Mouse (Mus musculus): ENCODE results near the gene Iah1.
A peak's percentile ranks its signal among the peaks of the same experiment; 100 is the strongest.

Gene Iah1

GRCm38 (mm10) chr12:21320317-21320716, 4.1 kb downstream of the Iah1 start:
- DNase-seq = peak; percentile 57

DNA sequence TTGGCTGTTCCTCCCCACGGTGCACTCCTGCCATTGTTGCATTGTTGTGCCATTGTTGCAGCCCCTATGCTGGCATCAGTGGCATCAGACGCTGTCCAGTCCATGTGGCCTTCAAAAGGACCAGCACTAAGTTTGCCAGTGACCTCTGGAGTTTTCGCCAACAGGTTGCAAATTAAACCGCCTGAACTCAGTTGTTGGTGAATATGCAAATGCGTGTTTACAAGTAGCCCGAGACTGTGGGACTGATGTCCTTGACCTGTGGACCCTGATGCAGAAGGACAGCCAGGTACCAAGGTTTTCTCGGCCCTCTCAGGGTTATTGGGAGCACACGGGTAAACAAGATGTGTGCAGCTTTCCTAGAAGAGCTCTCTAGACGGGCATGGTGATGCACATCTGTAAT, 5.0 kb downstream of the Iah1 start:
- no peak for DNase-seq

DNA sequence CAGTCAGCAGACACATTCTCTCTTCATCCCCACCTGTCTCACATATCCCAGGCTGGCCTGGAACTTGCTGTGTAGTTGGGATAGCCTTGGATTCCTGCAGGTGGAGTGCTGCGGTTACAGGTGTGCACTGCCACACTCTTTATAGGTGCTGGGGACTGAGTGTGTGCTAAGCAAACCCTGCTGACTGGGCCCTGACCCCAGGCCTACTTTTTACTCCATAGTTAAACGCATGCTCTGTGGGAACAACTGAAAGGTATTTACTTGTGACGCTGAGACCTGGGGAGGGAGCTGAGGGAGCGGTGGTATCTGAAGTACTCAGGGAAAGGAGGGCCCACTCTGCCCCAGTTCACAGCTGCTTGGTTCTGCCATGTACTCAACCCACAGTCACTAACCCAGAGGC, 6.1 kb downstream of the Iah1 start:
- no peak for DNase-seq

- DNase-seq = no peak
Observed at GRCm38 (mm10) chr12:21322856-21323255, 6.7 kb downstream of the Iah1 start.

DNA sequence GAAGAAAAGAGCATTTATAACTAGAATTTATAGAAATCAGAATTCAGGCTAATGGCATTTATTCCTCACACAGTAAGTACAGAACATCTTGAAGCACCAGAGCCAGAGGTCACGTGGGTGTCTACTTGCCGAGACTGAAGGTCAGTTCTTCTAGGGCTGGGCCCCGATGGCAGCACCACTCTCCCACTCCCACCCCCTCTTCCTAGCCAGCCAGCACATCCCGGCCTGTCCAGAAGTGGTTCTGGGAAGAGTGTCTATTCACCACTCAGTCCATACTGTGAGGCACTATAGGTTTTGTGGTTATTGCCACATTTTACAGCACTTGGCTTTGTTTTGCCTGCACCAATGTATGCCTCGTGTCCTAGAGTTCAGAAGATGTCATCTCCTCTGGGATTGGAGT, 7.9 kb downstream of the Iah1 start:
- no peak for DNase-seq

DNA sequence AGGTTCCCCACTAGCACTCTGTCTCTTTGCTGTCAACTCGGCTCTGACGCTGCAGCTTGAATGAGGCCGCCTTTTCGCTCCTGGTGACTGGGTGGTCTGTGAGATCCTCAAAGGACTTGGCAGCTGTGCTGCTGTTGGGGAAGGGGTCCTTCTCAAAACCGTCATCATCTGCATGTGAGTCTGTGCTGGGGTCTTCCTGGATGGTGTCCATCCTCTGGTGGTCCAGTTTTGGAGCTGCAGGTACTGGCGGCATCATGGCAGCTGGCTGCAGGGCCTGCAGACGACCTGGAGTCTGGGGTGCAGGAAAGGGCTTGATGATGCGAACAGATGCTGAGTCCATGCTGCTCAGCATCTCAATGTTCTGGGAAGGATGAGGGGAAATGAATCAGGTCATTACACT, 9.1 kb downstream of the Iah1 start:
- DNase-seq = no peak

DNA sequence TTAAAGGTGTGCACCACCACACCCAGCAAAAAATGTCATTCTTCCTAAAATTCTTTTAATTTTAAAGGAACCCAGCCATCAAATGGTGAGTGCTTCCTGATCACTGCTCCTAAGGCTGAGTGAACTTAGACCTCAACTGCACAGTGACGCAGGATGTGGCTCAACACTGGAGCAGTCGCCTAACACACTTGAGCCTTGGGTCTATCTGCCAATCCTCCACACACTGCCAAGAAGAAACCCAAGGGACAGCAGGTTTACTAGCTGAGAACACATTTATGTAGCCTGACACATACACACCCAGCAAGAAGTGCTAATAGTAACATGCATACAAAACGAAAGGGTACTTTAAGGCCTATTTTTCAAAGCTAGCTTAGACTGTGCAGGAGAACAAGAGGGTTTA, 10.1 kb downstream of the Iah1 start:
- no peak for DNase-seq

- DNase-seq = no peak
Observed at GRCm38 (mm10) chr12:21329661-21330400, 13.6 kb downstream of the Iah1 start.

GRCm38 (mm10) chr12:21330961-21331576, 14.9 kb downstream of the Iah1 start:
- no peak for DNase-seq

DNA sequence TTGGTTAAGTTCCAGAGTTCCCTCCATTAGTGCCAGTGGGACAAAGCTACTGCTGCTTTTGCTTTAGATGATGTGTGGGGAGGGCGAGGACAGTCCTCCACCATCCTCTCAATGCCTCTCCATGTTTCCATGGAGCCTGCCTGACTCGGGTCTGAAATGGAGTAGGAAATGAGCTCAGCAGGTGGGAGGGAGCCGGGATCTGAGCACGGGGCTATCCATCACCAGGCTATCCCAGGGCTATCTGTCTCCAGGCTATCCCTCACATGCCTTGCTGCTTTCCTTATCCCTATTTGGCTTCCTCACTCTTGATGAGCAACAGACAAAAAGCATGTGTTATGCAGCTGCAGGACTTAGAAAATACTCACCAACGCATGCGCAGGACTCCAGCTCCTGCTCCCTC, 15.5 kb downstream of the Iah1 start:
- no peak for DNase-seq

- no peak for DNase-seq
Observed at GRCm38 (mm10) chr12:21333021-21333420, 16.8 kb downstream of the Iah1 start.

DNA sequence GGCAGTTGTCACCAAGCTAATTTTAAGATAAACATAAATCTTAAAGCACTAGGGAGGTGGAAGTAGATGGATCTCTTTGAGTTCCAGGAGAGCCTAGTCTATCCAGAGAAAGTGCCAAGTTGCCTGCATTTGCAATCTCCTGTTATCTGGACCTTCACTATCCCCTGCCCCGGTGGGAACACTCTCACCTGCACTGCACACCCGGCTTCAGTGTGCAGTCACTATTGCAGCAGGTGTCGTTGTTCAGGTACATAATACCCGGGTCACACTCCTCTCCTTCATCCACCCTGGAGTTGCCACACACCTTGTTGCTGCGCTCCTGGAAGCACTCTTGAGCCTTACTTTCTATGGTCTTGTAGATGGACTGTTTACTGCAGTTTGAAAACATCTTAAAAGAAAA, 17.6 kb downstream of the Iah1 start:
- DNase-seq = no peak

GRCm38 (mm10) chr12:21335869-21336268, 19.7 kb downstream of the Iah1 start:
- DNase-seq = no peak

DNA sequence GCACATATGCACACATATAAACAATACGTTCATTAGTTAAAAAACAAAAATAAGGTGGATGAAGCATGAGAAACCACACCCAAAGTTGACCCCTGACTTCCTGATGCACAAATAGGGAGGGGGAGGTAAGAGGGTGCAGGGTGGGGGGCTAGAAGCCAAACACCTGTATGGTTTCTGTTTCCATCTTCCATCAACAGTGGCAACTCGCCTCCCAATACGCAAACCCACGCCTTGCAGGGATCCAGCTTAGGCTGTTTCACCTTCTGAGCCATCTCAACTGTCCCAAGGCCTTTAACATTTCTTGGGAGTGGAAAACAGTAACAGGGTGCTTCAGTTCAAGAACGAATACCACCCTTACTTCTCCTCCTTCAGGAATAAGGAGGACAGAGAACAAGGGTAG, 21.0 kb downstream of the Iah1 start:
- DNase-seq = no peak

- no peak for DNase-seq
Observed at GRCm38 (mm10) chr12:21340674-21341073, 24.5 kb downstream of the Iah1 start.

GRCm38 (mm10) chr12:21346972-21347371, 30.8 kb downstream of the Iah1 start:
- no peak for DNase-seq

DNA sequence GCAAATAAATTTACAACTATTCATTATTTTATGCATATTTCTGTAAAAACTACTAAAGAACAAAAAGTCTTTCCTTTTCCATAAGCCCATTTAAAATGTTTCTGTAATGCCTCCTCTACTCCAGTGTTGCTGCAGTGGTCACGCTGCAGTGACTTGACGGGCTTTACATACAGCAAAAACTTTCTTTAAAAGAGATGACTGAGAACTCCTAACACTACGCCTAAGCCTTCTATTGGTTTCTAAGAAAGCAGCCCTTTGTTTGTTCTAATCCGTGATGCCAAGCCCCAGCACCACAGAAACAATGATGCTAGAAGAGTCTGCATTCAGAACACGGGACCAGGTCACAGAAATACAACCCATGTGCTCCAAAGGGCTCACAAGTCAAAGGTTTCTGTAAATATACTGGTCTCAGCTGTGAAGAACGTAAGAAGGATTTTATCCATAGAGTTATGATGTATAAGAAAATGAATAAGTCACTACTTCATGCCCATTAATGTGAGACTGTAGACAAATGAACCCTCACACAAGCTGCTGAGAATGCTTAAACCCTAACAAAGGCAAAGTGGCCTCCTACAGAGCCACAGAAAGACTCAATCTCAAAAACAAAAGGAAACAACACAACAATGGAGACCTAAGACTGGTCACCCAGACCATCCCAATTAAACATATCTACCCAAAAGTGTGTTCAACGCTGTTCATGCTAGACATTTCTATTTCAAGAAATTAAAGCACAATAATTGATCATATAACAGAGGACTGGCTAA, 34.1 kb downstream of the Iah1 start:
- DNase-seq = no peak

DNA sequence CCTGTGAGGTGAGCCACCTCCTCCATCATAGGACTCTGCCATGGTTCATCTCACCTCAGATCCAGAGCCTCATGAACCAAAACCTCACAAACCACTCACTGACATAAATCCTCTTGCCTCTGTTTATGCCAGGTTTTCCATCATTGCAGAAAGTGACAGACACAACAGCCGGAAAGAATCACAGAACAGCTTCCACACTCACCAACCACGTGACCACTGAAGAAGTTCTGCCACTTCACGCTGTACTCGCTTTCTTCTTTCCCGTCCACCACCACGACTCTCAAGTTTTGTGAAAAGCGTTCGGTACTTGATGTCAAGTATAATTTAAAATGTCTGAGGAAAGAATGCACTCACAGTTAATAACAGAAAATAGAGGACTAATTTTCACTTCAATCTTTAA, 37.5 kb downstream of the Iah1 start:
- no peak for DNase-seq

DNA sequence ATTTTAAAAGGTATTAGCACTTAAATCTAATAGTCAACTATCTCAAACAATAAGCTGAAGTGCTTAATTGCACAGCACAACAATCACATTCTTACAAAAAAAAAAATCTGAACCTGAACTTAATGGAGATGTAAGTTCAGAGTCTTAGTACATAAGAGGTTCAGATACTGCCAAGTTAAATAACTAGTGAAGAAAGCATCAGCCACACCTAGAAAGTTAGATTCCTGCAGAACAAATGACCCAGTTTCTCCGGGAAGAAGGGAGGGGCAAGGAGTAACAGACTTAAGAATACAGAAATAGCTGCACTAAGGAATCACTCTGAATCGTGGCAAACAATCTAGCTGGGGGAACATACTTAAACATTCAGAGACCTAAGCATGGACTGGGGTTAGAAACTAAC, 46.5 kb downstream of the Iah1 start:
- DNase-seq = no peak

DNA sequence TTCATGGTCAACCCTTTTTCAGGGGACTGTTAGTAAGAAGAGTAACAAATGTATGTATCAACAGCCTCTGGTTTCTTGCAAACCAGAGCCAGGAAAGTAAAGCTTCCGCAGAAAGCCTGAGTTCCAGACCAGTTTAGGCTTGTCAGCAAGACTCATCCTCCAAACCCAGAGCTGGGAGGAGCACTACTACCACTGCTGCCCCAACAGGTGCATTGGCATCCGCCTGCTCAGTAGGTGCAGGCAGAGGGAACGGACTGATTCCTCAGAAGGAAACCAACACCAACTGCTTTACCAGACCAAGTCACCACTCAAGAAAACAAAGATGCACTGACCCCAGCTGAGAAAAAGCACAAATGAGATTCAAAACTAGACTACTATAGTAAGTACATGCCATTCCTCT, 47.0 kb downstream of the Iah1 start:
- DNase-seq = no peak

GRCm38 (mm10) chr12:21364624-21365435, 48.6 kb downstream of the Iah1 start:
- no peak for DNase-seq

DNA sequence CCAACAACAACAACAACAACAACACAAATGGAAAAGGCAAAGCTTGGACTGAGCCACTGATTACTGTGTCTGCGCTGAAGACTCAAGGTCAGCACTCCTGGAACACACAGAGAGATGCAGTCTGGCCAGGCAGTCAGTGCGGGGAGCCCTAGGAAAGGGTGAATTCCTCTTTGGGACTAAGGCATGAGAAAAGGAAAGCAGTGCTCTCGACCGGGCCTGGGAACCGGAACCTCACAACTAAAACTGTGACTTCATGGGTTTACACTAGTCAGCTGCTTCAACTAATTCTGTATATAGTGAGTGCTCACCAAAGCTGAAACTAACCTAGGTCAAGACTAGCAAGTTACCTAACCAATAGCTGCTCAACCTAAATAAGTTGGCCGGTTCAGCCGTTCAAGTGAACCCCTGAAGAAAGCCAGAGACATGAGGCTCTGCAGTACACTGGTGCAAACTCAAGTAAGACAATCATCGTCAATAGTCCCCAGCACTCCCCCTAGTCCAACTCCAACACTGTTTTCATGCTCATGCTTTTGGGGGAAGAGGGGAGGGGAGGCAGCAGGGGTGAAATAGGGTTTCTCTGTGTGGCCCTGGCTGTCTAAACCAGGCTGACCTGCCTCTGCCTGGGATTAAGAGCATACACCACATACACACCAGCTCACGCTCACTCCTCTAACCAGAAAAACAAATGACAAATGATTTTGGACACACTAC, 52.3 kb downstream of the Iah1 start:
- DNase-seq = no peak

DNA sequence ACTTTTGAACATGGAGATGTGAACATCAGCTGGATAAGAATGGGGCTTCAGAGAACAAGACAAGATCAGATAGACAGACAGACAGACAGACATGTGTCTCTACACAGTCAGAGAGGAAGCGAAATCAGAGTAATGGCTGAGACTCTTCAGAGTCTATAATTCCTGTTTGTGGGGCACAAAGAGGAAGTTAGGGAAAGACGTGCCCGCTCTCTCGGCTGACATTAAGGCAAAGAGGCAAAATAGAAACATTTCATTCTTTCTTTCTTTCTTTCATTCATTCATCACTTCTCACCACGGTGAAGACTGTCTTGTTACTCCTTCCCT, 52.9 kb downstream of the Iah1 start:
- no peak for DNase-seq
